Mouse (Mus musculus): ENCODE measurements around the gene Gm5795. TPM values are rescaled to one million over a fixed set of nuclear protein-coding genes. Genes with fewer than 3 reads are reported as not detected.
A peak's percentile ranks its signal among the peaks of the same experiment; 100 is the strongest.
"Not testable (repeated sequence)": the region's sequence is repeated elsewhere in the genome, so short reads cannot be mapped to it uniquely, and the experiment has no call there.

Gene Gm5795
- not detected in 2 replicates for polyA plus RNA-seq (2015; fragmentation: Nextera tagmentation; extraction: Ambion mirVana)

GRCm38 (mm10) chr14:3187955-3188354 lies at the start of gene Gm5795:
TSS of gene Gm5795 (plus strand) at chr14:3188255.
- DNase-seq (ENCODE audit: low spot score); H3K27ac ChIP-seq (ENCODE audit: low read length); H3K36me3 ChIP-seq (ENCODE audit: insufficient read depth, low read length); H3K4me3 ChIP-seq (ENCODE audit: low read depth, low read length); H3K4me2 ChIP-seq (replicated peaks; ENCODE audit: low read depth, low read length); H3K9ac ChIP-seq (replicated peaks; ENCODE audit: low read depth); ATAC-seq; H3K4me1 ChIP-seq (ENCODE audit: insufficient read depth, low read depth, low read length); H3K9me3 ChIP-seq (ENCODE audit: low read length); H3K27me3 ChIP-seq (replicated peaks; ENCODE audit: insufficient read depth, low read length): not testable (repeated sequence)
- no CpG with 5 or more reads among the region's 2 CpGs for WGBS

- ATAC-seq; H3K9me3 ChIP-seq (ENCODE audit: low read length); H3K4me1 ChIP-seq (ENCODE audit: insufficient read depth, low read depth, low read length); H3K36me3 ChIP-seq (ENCODE audit: insufficient read depth, low read length); H3K27ac ChIP-seq (ENCODE audit: low read length); H3K27me3 ChIP-seq (replicated peaks; ENCODE audit: insufficient read depth, low read length); H3K9ac ChIP-seq (replicated peaks; ENCODE audit: low read depth): not testable (repeated sequence)
- H3K4me2 ChIP-seq (replicated peaks; ENCODE audit: low read depth, low read length): peak within 1 kb of the TSS; percentile 54
- H3K4me3 ChIP-seq (ENCODE audit: low read depth, low read length): peak within 1 kb of the TSS; percentile 25; the same call in 1 of the 2 replicates
- 2% methylated on average over 13 of the region's 62 CpGs for WGBS
- DNase-seq (ENCODE audit: low spot score): peak; percentile 4
These were observed 20.5 kb downstream of the Gm5795 start, which contains the start of gene D830030K20Rik for GRCm38 (mm10) chr14:3208272-3209152. TSS of gene D830030K20Rik (plus strand) at chr14:3208488.

GRCm38 (mm10) chr14:3209367-3209766 lies 21.3 kb downstream of the Gm5795 start:
- H3K4me1 ChIP-seq (ENCODE audit: insufficient read depth, low read depth, low read length); H3K27ac ChIP-seq (ENCODE audit: low read length); H3K36me3 ChIP-seq (ENCODE audit: insufficient read depth, low read length); H3K9ac ChIP-seq (replicated peaks; ENCODE audit: low read depth); ATAC-seq; H3K27me3 ChIP-seq (replicated peaks; ENCODE audit: insufficient read depth, low read length); H3K9me3 ChIP-seq (ENCODE audit: low read length); H3K4me3 ChIP-seq (ENCODE audit: low read depth, low read length); H3K4me2 ChIP-seq (replicated peaks; ENCODE audit: low read depth, low read length): not testable (repeated sequence)
- WGBS: 5% methylated on average over 9 of the region's 11 CpGs
- peak; percentile 52 for TF ChIP-seq CTCF (IDR thresholded peaks at IDR 0.05)
- DNase-seq (ENCODE audit: low spot score): peak; percentile 6

Other genes with a start within 250 kb of the Gm5795 start
- not detected in 2 replicates for gene Gm2888, start 158.3 kb upstream of the Gm5795 start, polyA plus RNA-seq (2015; fragmentation: Nextera tagmentation; extraction: Ambion mirVana)
- 0.84 and 1.0 TPM in 2 replicates for gene Gm2897, start 139.0 kb upstream of the Gm5795 start, polyA plus RNA-seq (2015; fragmentation: Nextera tagmentation; extraction: Ambion mirVana)
- not detected in 2 replicates for gene Gm10340, start 54.3 kb upstream of the Gm5795 start, polyA plus RNA-seq (2015; fragmentation: Nextera tagmentation; extraction: Ambion mirVana)
- gene D830030K20Rik, start 20.2 kb downstream of the Gm5795 start, polyA plus RNA-seq (2015; fragmentation: Nextera tagmentation; extraction: Ambion mirVana): 0.71 and 1.7 TPM in 2 replicates
- not detected in 2 replicates for gene Gm2956, start 144.4 kb downstream of the Gm5795 start, polyA plus RNA-seq (2015; fragmentation: Nextera tagmentation; extraction: Ambion mirVana)
- not detected in 2 replicates for gene Gm10413, start 206.8 kb downstream of the Gm5795 start, polyA plus RNA-seq (2015; fragmentation: Nextera tagmentation; extraction: Ambion mirVana)
- gene Gm10409, start 224.4 kb downstream of the Gm5795 start, polyA plus RNA-seq (2015; fragmentation: Nextera tagmentation; extraction: Ambion mirVana): 0.47 and 0.50 TPM in 2 replicates
- gene Gm3005, start 239.8 kb downstream of the Gm5795 start, polyA plus RNA-seq (2015; fragmentation: Nextera tagmentation; extraction: Ambion mirVana): 0.17 and 0.29 TPM in 2 replicates

Data from lung, postnatal 0 days (tissue).